Mouse (Mus musculus) retina, postnatal 7 days (tissue): ENCODE measurements around the gene 4930539E08Rik.

Source experiments
- DNase-seq: peaks from one replicate; pipeline ENCODE4 v3.0.0-alpha.2; 2012; ENCODE audit warnings: low read depth, low spot score

The 4930539E08Rik gene

DNA sequence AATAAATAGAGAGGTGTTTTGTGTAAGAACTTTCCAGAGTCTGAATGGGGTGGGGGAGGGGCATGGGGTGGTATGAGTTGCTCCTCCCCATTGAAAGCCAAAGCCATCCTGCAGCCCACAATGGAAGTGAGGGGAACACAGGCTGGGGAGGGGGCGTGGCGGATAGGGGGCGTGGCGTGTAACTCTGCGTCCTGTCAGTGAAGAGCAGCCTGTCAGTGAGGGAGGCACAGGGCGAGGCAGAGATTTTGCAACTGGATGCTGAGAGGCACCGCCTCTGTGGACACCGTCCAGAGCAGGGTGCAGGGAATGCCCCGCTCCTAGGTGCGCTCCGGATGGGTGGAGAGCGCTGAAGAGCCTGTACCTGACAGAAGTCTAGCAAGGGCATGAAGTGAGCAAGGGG, 56.9 kb downstream of the 4930539E08Rik start, which contains the start of gene Pnpla1:
Pnpla1 (plus strand) TSS at position 207 of the 400 bp plus-strand sequence.
- no peak for DNase-seq

DNA sequence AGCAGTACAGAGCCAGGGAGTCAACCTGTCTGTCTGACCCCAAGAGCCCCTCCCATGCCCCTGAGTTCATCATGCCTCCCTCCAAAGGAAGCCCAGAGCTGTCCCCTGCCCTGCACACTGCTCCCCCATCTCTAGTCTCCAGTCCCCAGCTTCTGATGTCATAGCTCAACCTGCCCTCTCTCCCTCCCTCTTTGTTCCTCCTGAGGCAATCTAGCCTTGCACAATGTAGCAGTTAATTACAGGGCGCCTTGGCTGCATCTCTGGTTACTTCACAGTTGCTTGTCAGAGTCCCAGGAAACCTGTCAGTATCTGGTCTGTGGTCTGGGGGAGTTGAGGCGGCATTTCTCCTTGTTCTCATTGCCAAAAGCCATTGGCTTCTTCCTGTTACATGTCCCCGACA, 59.1 kb downstream of the 4930539E08Rik start:
- no peak for DNase-seq

DNA sequence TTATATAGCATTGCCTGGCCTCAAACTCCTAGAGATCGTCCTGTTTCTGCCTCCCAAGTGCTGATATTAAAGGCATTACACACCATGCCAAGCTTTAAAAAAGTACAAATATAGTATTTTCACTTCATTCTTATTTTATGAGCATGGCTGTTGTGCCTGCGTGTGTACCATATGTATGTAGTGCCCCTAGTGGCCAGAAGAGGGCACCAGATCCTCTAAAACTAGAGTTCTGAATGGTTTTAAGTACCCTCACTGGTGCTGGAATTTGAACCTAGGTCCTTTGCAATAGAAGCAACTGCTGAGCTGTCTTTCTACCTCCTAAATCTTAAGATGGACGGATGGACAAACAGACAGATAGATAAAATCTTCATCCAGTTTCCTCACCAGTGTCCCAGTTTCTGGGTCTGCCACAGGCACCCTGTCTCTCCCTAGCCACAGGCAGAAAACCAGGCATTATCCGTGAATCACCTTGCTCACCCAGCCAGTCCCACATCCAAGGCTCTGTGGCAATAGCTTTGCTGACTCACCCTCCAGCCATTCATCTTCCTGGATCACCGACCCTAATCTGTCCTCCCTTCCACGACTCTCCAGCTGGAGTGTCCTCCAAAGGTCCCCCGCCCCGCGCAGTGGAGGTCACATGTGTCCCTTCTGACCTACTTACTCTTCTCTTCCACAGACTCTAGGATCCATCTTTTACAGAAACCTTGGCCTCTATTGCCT, 59.8 kb downstream of the 4930539E08Rik start:
- DNase-seq = no peak

DNA sequence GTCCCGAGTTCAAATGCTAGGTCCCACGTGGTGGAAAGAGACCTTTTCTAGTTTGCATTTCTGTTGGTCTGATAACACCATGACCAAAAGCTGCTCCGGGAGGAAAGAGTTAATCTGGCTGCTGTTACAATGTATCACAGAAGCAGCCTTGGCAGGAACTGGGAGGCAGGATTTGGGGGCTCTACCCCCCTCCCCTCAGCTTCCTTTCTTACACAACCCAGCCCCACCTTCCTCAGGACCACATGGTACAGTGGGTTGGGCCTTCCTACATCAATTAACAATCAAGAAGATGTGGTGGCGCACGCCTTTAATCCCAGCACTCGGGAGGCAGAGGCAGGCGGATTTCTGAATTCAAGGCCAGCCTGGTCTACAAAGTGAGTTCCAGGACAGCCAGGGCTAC, 60.7 kb downstream of the 4930539E08Rik start:
- no peak for DNase-seq

DNA sequence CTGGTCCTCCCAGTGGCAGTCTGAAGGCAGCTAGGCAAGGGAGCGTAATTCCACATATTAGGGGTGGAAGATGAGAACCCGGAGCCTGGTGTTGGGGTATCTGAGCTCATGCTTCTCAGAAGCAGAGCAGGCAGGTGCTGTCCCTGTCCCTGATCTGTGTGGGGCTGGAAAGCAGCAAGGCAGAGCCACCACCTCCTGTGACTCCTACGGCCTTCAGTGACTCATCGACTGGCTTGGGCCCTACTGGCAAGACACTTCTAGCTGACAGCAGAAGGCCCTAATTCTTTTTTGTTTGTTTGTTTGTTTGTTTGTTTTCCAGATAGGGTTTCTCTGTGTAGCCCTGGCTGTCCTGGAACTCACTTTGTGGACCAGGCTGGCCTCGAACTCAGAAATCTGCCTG, 64.6 kb downstream of the 4930539E08Rik start:
- no peak for DNase-seq

DNA sequence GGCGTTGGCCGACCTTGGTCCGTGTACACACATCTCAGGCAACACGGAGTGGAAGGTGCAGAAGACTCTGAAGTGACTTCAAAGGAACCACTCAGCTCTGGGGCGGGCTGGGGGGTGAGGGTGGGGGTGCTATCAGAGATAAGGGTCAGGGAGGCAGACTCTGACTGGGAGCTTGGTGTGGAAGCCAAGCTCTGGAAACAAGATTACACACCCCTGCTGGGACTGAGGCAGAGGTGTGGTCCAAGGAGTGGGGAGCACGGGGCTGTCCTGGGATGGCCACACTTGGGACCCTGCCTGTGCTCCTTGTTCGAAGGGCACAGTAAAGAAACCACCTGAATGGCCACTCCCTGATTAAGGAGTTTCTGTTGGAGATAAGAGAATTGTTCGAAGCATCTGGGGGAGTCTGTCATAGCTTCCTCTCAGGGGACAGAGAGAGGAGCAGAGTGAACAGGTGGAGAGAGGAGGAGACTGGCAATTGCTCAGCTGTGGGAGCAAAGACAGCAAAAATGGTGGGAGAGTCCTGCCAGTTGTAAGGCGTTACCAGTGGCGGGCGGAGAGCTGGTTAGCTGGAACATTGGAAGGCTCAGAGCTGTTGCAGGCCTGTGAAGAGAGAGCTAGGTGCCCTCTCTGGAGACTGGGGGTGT, 68.0 kb downstream of the 4930539E08Rik start:
- DNase-seq = no peak
